Mouse (Mus musculus): Measurements from ENCODE around the gene Tbccd1. TPM values are rescaled to one million over a fixed set of nuclear protein-coding genes. Genes with fewer than 3 reads are reported as not detected.
"Not testable (repeated sequence)": the region's sequence is repeated elsewhere in the genome, so short reads cannot be mapped to it uniquely, and the experiment has no call there.

Tbccd1 gene
- polyA plus RNA-seq, 1 experiment from 2014 or later = 33.8 TPM

GRCm38 (mm10) chr16:22778296-22778695 is 79.2 kb downstream of the Tbccd1 start:
- not testable (repeated sequence) for H3K36me3 ChIP-seq; H3K27me3 ChIP-seq; H3K4me2 ChIP-seq (replicated peaks); H3K9ac ChIP-seq; ATAC-seq (ENCODE audit: insufficient number of reproducible peaks, insufficient read depth, low FRiP score, low TSS enrichment); H3K9me3 ChIP-seq; H3K27ac ChIP-seq; H3K4me3 ChIP-seq; H3K4me1 ChIP-seq
- 86% methylated on average over 12 of the region's 12 CpGs for WGBS

DNA sequence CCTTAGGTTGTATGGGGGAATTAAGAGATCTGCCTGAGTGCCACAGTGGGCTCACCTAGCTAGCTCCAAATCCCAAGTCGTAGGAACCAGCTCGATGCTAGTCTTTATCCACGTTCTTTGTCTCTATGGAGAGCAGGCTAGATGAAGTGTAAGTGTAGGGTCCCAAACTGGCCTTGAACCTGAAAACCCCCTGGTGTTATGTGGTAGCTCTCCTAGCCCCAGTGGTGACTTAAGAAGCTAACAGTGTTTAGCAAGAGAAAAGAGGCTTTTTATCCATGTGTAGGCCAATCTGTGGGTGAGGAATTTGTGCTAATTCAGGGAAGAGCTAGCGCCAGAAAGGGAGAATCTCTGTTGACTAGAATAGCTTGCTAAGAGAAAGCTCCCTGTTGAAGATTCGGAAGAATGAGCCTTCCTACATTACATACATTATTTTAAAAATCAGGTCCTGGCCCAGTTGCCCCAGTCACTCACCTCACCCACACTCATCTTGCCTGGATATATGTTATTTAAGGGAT is 81.9 kb downstream of the Tbccd1 start:
- no peaks in the 10 kb centered on the region for H3K36me3 ChIP-seq
- WGBS = 70% methylated on average over 5 of the region's 5 CpGs

DNA sequence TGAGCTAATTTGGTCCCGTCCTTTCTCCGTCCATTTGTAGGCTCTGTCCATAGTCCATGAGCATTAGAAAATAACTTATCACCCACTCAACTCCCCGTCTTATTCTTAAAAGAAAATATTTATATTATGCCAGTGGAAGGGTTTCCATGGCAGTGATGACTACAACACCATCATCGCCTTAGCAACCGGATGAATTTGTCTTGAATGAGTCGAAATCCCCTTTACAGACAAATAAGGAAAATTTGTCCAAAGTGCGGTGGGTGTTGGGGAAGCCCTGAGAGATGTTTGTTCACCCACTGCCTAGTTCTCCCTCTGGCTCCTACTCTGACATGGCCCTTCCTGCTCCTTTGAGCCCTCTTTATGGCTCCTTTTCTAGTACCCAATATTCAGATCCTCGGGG is 88.8 kb downstream of the Tbccd1 start:
- Histone ChIP-seq H3K27me3 (no peaks in the 10 kb centered on the region), H3K4me2 (replicated peaks) (no peak overlapping the region), H3K36me3 (no peaks in the 10 kb centered on the region), H3K27ac (no peak overlapping the region), H3K4me1 (no peaks in the 10 kb centered on the region), H3K4me3 (no peak overlapping the region), H3K9ac (no peak overlapping the region), H3K9me3 (no peaks in the 10 kb centered on the region)
- WGBS = 87% methylated on average over 8 of the region's 8 CpGs
- no peak for ATAC-seq (ENCODE audit: insufficient number of reproducible peaks, insufficient read depth, low FRiP score, low TSS enrichment)

More for the DNA sequence above, 81.9 kb downstream of the Tbccd1 start:
- H3K27me3 ChIP-seq = no peaks in the 10 kb centered on the region
- H3K27ac ChIP-seq = no peak overlapping the region
- no peak overlapping the region for H3K9ac ChIP-seq
- H3K4me2 ChIP-seq (replicated peaks) = no peak overlapping the region
- no peaks in the 10 kb centered on the region for H3K9me3 ChIP-seq
- ATAC-seq (ENCODE audit: insufficient number of reproducible peaks, insufficient read depth, low FRiP score, low TSS enrichment) = no peak
- H3K4me3 ChIP-seq = no peak overlapping the region
- no peaks in the 10 kb centered on the region for H3K4me1 ChIP-seq

DNA sequence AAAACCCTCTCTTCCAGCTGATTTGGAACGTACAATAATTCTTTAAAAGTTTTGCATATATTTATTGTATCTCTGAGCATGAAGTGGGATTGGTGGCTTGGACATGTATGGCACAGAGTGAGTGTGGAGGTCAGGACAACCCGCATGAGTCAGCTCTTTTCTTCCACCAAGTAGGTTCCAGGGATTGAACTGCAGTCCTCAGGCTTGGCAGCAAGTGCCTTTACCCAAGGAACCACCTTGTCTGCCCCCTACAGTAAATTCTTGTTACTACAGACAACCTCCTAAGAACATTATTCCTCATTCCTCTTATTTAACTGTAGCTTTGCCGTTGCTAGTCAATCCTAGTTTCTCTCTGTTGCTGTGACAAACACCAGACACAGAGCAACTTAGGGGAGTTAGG is 90.1 kb downstream of the Tbccd1 start:
- H3K36me3 ChIP-seq = no peaks in the 10 kb centered on the region
- no peak overlapping the region for H3K4me3 ChIP-seq
- no peak for ATAC-seq (ENCODE audit: insufficient number of reproducible peaks, insufficient read depth, low FRiP score, low TSS enrichment)
- 89% methylated on average over 3 of the region's 3 CpGs for WGBS
- no peaks in the 10 kb centered on the region for H3K4me1 ChIP-seq
- H3K4me2 ChIP-seq (replicated peaks) = no peak overlapping the region
- H3K9ac ChIP-seq = no peak overlapping the region
- no peaks in the 10 kb centered on the region for H3K9me3 ChIP-seq
- H3K27ac ChIP-seq = no peak overlapping the region
- no peaks in the 10 kb centered on the region for H3K27me3 ChIP-seq

- H3K4me1 ChIP-seq = no peaks in the 10 kb centered on the region
- no peak overlapping the region for H3K4me3 ChIP-seq
- ATAC-seq (ENCODE audit: insufficient number of reproducible peaks, insufficient read depth, low FRiP score, low TSS enrichment) = no peak
- no peak overlapping the region for H3K27ac ChIP-seq
- no peak overlapping the region for H3K9ac ChIP-seq
- no peak overlapping the region for H3K4me2 ChIP-seq (replicated peaks)
- 66% methylated on average over 16 of the region's 16 CpGs for WGBS
- no peaks in the 10 kb centered on the region for H3K27me3 ChIP-seq
- H3K9me3 ChIP-seq = no peaks in the 10 kb centered on the region
- no peaks in the 10 kb centered on the region for H3K36me3 ChIP-seq
Observed at GRCm38 (mm10) chr16:22766738-22767211, 90.7 kb downstream of the Tbccd1 start.

- H3K4me1 ChIP-seq = no peaks in the 10 kb centered on the region
- H3K9ac ChIP-seq = no peak overlapping the region
- ATAC-seq (ENCODE audit: insufficient number of reproducible peaks, insufficient read depth, low FRiP score, low TSS enrichment) = no peak
- no peak overlapping the region for H3K27ac ChIP-seq
- H3K4me2 ChIP-seq (replicated peaks) = no peak overlapping the region
- no peaks in the 10 kb centered on the region for H3K36me3 ChIP-seq
- H3K9me3 ChIP-seq = no peaks in the 10 kb centered on the region
- 92% methylated on average over 7 of the region's 7 CpGs for WGBS
- no peak overlapping the region for H3K4me3 ChIP-seq
- no peaks in the 10 kb centered on the region for H3K27me3 ChIP-seq
Observed at GRCm38 (mm10) chr16:22765531-22765930, 91.9 kb downstream of the Tbccd1 start.

Other genes with a start within 250 kb of the Tbccd1 start
- gene Dgkg, start 200.4 kb downstream of the Tbccd1 start, polyA plus RNA-seq (2016; fragmentation: Nextera tagmentation; extraction: Ambion mirVana) = 0.32 and 0.41 TPM in 2 replicates
- gene Crygs, start 46.1 kb downstream of the Tbccd1 start, polyA plus RNA-seq (2016; fragmentation: Nextera tagmentation; extraction: Ambion mirVana) = 0.62 and 0.88 TPM in 2 replicates
- gene Dnajb11, start 176 bp upstream of the Tbccd1 start, polyA plus RNA-seq (2016; fragmentation: Nextera tagmentation; extraction: Ambion mirVana) = 97.9 and 102 TPM in 2 replicates
- gene Ahsg, start 33.6 kb upstream of the Tbccd1 start, polyA plus RNA-seq (2016; fragmentation: Nextera tagmentation; extraction: Ambion mirVana) = not detected in 2 replicates
- not detected in 2 replicates for gene Fetub, start 60.7 kb upstream of the Tbccd1 start, polyA plus RNA-seq (2016; fragmentation: Nextera tagmentation; extraction: Ambion mirVana)
- not detected in 2 replicates for gene Hrg, start 93.4 kb upstream of the Tbccd1 start, polyA plus RNA-seq (2016; fragmentation: Nextera tagmentation; extraction: Ambion mirVana)
- gene Kng2, start 171.8 kb upstream of the Tbccd1 start, polyA plus RNA-seq (2016; fragmentation: Nextera tagmentation; extraction: Ambion mirVana) = not detected in 2 replicates
- 0.14 TPM in 1 of 2 replicates, not detected in the other for gene Kng1, start 200.2 kb upstream of the Tbccd1 start, polyA plus RNA-seq (2016; fragmentation: Nextera tagmentation; extraction: Ambion mirVana)
- gene Eif4a2, start 249.8 kb upstream of the Tbccd1 start, polyA plus RNA-seq (2016; fragmentation: Nextera tagmentation; extraction: Ambion mirVana) = 243 and 251 TPM in 2 replicates

All from embryonic facial prominence, embryonic 12.5 days (tissue).